Mouse (Mus musculus) brain, embryonic 14.5 days (tissue): ENCODE data around the gene Smn1.

ENCODE experiments used
- CTCF ChIP-seq: fragments of 200-500 bp; IDR thresholded peaks from 2 replicates; pipeline ENCODE4 v1.5.1; 2012; ENCODE audit warnings: inconsistent platforms, mild to moderate bottlenecking, moderate library complexity, borderline replicate concordance; ENCODE audit not compliant: insufficient read depth, insufficient read length; ENCODE audit errors: extremely low read depth
- POLR2A ChIP-seq: fragments of 200-500 bp; IDR thresholded peaks from 2 replicates; pipeline ENCODE4 v1.6.1; 2012; ENCODE audit warnings: mild to moderate bottlenecking, inconsistent platforms, borderline replicate concordance; ENCODE audit not compliant: poor library complexity, insufficient read depth, insufficient read length, severe bottlenecking; ENCODE audit errors: extremely low read depth

DNA sequence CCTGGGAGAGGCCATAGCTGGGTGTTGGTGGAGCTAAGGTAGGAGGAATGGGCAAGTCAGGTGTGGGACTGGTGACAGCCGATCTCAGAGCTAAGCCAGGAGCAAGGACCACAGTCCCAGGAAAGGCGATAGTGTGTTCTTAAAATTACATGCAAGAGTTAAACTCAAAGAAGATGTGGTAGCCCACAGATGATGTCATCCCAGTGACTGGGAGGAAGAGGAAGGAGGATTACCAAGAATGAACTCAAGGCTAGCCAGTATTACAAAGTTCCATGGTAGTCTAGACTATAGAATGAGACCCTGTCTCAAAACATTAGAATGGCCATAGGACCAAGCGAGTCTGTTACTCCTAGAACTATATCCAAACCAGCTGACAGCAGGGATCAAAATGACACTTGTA is 32.0 kb downstream of the Smn1 start:
- no peak for TF ChIP-seq POLR2A
- no peak for TF ChIP-seq CTCF
